Mouse (Mus musculus) telencephalon, adult 2 months (tissue): ENCODE results near the gene Ehhadh.
"Not testable (repeated sequence)": the region's sequence is repeated elsewhere in the genome, so short reads cannot be mapped to it uniquely, and the experiment has no call there.

Experiments
- DNase-seq: peaks from one replicate; pipeline ENCODE4 v3.0.0-alpha.2; 2011; ENCODE audit warnings: low read depth, low spot score

Ehhadh gene

DNA sequence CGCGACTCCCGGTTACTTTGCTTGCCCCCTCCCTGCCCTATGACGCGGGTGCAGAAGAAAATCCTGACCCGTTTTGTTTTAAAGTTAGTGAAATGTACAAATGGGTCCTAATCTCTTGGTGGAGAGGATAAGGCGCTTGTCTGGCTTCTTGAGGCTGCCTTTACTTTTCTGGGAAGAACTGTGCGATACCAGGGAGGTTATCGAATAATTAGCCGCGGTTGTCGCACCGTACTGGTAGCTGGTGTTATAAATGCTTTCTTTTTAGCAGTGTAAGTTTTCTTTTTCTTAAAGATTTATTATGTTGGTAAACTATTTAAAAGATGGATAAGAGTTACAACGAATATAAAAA is 7.1 kb upstream of the Ehhadh start:
- no peak for DNase-seq

- DNase-seq: peak; percentile 86
Observed at GRCm38 (mm10) chr16:21793875-21794696, 6.5 kb upstream of the Ehhadh start, which contains the start of gene Map3k13. Gene Map3k13, plus strand, starts transcription at chr16:21794346.

DNA sequence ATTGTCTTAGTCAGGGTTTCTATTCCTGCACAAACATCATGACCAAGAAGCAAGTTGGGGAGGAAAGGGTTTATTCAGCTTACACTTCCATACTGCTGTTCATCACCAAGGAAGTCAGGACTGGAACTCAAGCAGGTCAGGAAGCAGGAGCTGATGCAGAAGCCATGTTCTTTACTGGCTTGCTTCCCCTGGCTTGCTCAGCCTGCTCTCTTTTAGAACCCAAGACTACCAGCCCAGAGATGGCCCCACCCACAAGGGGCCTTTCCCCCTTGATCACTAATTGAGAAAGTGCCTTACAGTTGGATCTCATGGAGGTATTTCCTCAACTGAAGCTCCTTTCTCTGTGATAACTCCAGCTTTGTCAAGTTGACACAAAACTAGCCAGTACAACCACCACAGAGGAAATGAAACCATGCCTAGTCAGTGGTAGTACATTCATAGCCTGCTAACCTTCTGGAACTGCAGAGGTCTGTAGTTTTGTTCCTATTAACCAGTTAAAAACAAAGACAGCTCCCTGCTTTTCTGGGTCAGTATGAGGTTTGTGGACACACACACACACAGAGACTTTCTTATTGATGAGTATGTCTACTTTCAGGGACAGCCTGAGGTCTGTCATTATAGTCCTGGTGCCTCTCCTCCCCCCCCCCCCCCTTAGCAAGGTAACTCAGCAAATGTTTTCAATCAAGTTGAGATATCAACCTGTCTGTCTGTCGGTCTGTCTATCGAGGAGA is 5.6 kb upstream of the Ehhadh start:
- DNase-seq: not testable (repeated sequence)

GRCm38 (mm10) chr16:21791779-21792178 is 4.2 kb upstream of the Ehhadh start:
- no peak for DNase-seq

GRCm38 (mm10) chr16:21790469-21790868 is 2.9 kb upstream of the Ehhadh start:
- no peak for DNase-seq

DNA sequence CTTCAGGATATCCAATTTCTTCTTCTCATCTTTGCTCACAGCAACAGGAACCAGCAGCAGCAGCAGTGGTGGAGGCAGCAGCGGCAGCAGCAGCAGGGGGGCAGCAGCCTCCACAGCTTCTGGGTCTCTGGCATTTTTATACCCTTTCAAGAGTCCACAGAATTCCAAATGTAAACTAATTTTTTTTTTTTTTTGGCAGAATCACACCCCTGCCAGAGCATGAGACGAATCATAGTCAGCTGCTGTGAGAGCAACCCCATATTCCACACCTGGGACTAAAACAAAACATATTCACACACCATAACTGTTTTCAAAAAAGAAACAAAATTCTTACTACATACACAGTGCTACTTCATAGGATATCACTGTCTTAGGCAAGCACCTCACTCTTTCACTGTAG is 1.6 kb upstream of the Ehhadh start:
- DNase-seq: no peak

DNA sequence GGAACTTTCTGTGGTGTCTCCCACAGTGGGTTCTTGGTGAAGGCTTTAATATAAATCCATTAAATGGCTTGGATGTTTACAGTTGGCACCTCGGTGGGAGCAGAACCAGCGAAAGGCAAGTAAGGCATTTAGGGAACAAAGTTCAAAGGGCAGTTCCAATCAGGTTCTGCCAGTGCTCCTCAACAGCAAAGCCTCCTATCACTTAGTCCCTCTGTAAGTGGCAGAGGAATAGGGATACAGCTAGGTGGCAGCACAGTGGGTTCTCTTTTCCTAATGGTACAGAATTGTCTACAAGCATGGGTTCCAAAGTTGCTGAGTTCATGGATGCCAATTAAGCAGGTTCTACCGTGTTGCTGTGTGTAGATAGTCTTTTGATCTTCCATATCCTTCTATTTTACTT is 974 bp upstream of the Ehhadh start:
- no peak for DNase-seq

- DNase-seq: no peak
Observed at GRCm38 (mm10) chr16:21786317-21786716, 1.3 kb downstream of the Ehhadh start.

GRCm38 (mm10) chr16:21785000-21785399 is 2.6 kb downstream of the Ehhadh start:
- no peak for DNase-seq

- no peak for DNase-seq
Observed at GRCm38 (mm10) chr16:21782807-21783206, 4.8 kb downstream of the Ehhadh start.

GRCm38 (mm10) chr16:21781895-21782294 is 5.7 kb downstream of the Ehhadh start:
- DNase-seq: no peak

- no peak for DNase-seq
Observed at GRCm38 (mm10) chr16:21781277-21781676, 6.3 kb downstream of the Ehhadh start.

GRCm38 (mm10) chr16:21779149-21779548 is 8.5 kb downstream of the Ehhadh start:
- no peak for DNase-seq

DNA sequence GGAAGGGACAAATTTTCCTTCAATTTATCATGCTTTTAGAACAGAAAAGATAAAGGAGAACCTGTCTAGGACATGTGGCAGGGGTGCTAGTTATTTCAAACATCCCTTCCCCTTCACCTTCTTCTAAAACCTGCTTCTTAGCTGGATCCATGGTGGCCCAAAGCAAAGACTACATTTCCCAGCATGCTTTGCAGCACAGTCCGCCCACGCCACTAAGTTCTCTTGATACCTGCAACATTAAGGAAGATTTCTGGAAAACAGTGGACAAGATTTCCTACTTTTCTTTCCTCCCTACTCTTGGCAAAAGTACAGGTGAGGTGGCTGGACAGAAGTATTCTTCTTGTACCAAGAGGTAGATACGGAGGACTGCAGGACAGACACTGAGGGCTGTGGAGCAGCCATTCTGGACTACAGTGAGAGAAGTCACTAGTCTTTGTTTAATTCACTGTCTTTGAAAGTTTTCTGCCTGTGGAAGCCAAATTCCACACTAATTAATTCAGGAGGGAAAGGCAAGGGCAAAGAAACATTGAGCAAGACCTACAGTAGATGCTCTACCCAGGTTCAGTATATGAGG is 9.2 kb downstream of the Ehhadh start:
- no peak for DNase-seq

DNA sequence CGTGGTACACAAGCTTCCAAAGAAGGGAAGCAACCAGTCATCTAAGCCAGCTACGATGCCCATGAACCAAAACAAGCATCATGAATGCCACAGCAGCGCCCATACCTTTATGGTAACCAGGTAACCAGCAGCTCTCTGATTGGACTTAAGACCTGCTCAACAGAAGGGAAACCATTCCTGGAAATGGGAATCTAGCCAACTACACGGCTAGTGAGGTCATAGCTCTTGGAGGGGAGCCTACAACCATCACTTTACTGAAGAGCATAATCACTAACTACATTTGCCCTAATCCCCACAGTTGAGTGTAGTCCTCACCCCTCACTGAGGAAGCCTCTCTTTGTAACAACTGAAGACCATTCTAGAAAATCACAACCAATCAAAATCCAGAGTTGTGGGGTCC is 12.9 kb downstream of the Ehhadh start:
- no peak for DNase-seq

DNA sequence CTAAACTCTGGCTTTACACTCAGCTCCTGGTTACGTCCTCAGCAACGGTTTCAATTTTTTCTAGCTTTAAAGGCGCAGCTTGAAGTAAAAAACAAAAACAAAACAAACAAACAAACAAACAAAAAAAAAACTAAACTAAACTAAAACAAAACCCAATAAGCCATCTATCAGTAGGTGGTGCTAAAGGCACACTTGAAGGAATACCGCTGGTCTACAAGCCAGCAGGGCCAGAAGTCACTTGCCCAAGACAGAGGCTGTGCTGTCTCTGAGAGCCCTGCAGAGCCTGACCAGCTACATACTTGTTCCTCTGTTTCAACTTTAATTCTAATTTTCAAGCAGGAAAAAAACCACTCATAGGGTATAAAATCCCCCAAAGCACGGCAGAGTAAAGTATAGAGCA is 17.9 kb downstream of the Ehhadh start:
- no peak for DNase-seq

- no peak for DNase-seq
Observed at GRCm38 (mm10) chr16:21768255-21768654, 19.4 kb downstream of the Ehhadh start.

DNA sequence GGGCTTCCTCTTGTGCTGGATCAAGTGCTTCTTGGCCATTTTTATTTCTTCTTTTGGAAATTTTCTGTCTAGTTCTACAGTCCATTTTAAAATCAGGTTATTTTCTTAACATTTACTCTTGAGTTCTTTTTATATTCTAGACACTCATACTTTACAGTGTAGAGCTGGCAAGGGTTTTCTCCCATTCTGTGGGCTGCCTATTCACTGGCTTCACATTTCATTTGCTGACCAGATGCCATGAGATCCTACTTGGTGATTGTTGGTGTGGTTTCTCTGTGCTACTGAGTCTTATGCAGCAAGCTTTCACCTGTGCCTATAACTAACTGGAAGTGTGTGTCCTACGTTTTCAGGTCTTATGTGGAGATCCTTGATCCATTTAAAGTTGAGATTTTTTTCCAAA is 29.2 kb downstream of the Ehhadh start:
- DNase-seq: no peak

DNA sequence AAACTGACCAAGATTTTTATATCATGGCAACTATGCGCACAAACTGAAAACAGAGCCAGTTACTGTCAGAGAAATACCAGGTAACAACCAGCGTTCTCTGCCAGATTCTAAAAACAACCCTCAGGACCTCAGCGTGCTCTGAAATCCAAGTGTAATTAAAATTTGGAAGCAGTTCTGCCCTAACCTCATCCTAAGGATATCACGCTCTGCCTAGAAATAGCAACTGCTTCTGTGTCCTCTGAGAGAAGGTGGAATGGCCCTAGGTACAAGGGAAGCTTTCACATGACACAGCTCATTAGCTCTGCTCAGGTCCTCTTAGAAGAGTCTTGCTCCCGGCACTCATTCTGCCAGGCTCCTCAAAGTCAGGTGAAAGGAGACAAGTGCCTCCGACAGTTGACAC is 44.2 kb downstream of the Ehhadh start:
- no peak for DNase-seq

DNA sequence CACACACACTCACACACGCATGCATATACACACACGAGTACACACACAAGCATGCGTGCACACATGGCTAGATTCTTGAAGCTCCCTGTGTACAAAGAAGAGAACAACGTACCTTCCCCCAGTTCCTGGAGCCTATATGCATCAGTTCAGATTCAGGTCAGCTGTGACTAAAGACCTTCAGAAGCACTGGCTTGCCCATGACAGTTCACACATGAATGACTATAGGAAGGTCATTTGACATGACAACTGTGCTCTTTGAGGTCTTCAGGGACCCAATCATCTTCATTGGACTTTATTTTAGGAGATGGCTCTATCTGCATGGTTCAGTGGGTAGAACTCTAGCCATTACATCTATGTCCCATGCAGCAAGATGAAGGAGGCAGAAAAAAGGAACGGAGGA is 44.7 kb downstream of the Ehhadh start:
- no peak for DNase-seq

DNA sequence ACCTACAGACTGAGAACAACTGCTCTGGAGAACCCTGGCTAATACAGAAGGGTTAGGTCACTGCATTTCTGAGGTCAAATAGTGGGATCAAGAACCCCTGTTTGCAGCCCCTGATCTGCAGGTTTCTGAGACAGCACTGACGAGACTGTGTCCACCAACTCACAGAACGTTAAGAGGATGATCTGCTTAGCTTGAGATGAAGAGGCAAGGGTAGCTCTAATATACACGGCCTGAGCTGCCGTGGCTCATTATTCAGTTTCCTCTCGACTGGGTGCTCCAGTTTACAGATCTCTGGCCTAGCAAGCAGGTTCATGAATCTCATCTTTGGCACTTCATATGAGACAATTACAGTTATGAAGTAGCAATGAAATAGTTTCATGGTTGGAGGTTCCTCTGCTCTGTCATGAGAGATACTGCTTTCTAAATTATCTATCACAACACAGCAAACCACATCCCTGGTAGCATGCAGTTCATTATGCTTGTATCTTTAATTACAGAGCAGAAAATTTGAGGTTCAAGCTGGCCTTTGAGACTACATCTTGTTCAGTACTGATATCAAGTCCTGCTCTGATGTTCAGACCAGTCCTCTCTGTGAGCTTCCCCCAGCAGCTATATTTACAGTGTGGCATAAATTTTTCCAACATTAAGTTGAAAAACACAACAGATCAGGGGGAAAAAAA is 45.3 kb downstream of the Ehhadh start:
- no peak for DNase-seq

GRCm38 (mm10) chr16:21741542-21741941 is 46.1 kb downstream of the Ehhadh start:
- no peak for DNase-seq
